Mouse (Mus musculus) neural tube, embryonic 12.5 days (tissue): ENCODE results near the gene Trio. TPM values are rescaled to one million over a fixed set of nuclear protein-coding genes. Genes with fewer than 3 reads are reported as not detected.

ENCODE experiments used
- ATAC-seq: fragments of 200-750 bp; cut with Nextera tagmentation; 2 replicates; pipeline ENCODE4 v1.8.0; 2017; ENCODE audit warnings: low read depth, mild to moderate bottlenecking, moderate TSS enrichment, moderate library complexity; ENCODE audit not compliant: low FRiP score
- H3K27ac ChIP-seq: fragments of 300-500 bp; sonication (generic); 2 replicates; pipeline ENCODE4 v1.5.1; 2016
- H3K27me3 ChIP-seq: fragments of 300-500 bp; sonication (generic); replicated peaks from 2 replicates; pipeline ENCODE4 v1.6.1; 2016; ENCODE audit warnings: mild to moderate bottlenecking
- H3K36me3 ChIP-seq: fragments of 300-500 bp; sonication (generic); 2 replicates; pipeline ENCODE4 v1.6.1; 2016; ENCODE audit warnings: mild to moderate bottlenecking
- H3K4me1 ChIP-seq: fragments of 300-500 bp; sonication (generic); 2 replicates; pipeline ENCODE4 v1.6.1; 2016
- H3K4me2 ChIP-seq: fragments of 300-500 bp; sonication (generic); replicated peaks from 2 replicates; pipeline ENCODE4 v1.6.1; 2016; ENCODE audit warnings: mild to moderate bottlenecking
- H3K4me3 ChIP-seq: fragments of 300-500 bp; sonication (generic); 2 replicates; pipeline ENCODE4 v1.5.1; 2016
- H3K9ac ChIP-seq: fragments of 300-500 bp; sonication (generic); 2 replicates; pipeline ENCODE4 v1.6.1; 2016; ENCODE audit warnings: mild to moderate bottlenecking
- H3K9me3 ChIP-seq: fragments of 300-500 bp; sonication (generic); 2 replicates; pipeline ENCODE4 v1.6.1; 2016; ENCODE audit warnings: mild to moderate bottlenecking
- WGBS: fragments of 180-500 bp; shearing (Covaris S2); methylation state at CpG from one replicate; pipeline ENCODE4 v1.1.7; 2016; 5-methylcytosine and 5-hydroxymethylcytosine counted together
- polyA plus RNA-seq: library from polyadenylated mRNA; unstranded; fragments of >200 nt; fragmentation: Nextera tagmentation; extraction: Ambion mirVana; gene quantifications from 2 replicates; pipeline ENCODE4 v1.2.1, GENCODE M21; 2016

Gene Trio
- polyA plus RNA-seq, 1 experiment from 2014 or later, result 38.1 TPM

DNA sequence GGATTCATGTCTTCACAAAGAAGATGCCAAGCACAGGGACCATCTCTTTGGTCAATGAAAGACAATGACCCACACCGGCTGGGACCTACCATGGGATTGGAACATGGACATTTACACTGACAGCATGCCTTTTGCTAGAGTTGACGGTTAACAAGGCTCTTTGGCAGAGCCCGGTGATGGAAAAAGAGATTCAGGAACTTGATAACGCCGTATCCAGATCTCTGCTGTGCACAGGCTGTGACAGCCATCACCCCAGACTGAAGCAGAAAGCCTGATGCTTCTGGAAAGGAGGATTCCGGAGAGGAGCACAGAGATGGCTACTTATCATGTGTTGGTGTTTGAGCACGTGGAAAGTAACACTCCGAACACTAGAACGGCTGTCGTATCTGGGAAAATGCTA, 332.4 kb downstream of the Trio start:
- Histone ChIP-seq H3K9ac (no peak overlapping the region), H3K27me3 (no peaks in the 10 kb centered on the region), H3K36me3 (no peaks in the 10 kb centered on the region), H3K4me3 (no peak overlapping the region), H3K9me3 (no peaks in the 10 kb centered on the region), H3K4me1 (no peaks in the 10 kb centered on the region), H3K27ac (no peak overlapping the region), H3K4me2 (no peak overlapping the region)
- 93% methylated on average over 10 of the region's 10 CpGs for WGBS
- ATAC-seq, result no peak

DNA sequence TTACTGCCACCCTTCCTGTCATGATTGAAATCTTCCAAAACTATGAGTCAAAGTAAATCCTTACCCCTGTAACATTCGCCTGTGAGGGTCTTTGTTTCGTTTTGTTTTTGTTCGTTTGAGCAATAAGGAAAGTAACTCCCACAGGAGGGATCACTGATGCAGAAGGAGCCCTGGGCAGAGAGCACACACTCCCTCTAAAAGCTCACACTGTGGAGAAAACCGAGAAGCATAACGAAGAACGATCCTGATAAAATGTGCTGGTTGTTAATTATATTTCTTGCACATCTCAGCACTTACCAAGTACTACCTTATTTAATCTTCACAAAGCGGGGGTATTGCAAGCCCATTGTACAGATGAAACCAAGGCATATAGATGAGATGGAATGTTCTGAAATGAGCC, 333.5 kb downstream of the Trio start:
- no peak for ATAC-seq
- Histone ChIP-seq H3K4me1 (no peaks in the 10 kb centered on the region), H3K27ac (no peak overlapping the region), H3K27me3 (no peaks in the 10 kb centered on the region), H3K4me2 (no peak overlapping the region), H3K4me3 (no peak overlapping the region), H3K9ac (no peak overlapping the region), H3K9me3 (no peaks in the 10 kb centered on the region), H3K36me3 (no peaks in the 10 kb centered on the region)
- 85% methylated on average over 7 of the region's 7 CpGs for WGBS

DNA sequence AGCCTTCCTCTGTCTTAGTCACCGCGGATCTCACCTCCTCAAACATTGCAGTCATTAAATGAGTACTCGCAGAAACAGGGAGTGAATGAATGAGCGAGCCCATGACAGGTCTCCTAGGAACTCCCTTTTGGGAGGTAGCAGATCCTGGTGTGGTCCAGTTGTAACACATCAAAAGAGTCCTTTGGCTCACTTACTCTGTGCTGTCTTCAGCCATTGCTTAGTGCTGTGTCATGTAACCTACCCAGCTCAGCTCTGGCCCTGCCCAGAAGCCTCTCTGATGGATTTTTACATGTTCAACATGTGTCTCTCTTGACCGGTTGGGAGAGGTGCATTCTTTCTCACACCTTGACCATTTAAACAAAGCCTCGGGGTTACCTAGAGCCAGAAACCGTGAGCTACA, 334.4 kb downstream of the Trio start:
- 90% methylated on average over 7 of the region's 7 CpGs for WGBS
- Histone ChIP-seq H3K4me2 (no peak overlapping the region), H3K36me3 (no peaks in the 10 kb centered on the region), H3K4me1 (no peaks in the 10 kb centered on the region), H3K9me3 (no peaks in the 10 kb centered on the region), H3K27me3 (no peaks in the 10 kb centered on the region), H3K4me3 (no peak overlapping the region), H3K9ac (no peak overlapping the region), H3K27ac (no peak overlapping the region)
- ATAC-seq, result no peak

DNA sequence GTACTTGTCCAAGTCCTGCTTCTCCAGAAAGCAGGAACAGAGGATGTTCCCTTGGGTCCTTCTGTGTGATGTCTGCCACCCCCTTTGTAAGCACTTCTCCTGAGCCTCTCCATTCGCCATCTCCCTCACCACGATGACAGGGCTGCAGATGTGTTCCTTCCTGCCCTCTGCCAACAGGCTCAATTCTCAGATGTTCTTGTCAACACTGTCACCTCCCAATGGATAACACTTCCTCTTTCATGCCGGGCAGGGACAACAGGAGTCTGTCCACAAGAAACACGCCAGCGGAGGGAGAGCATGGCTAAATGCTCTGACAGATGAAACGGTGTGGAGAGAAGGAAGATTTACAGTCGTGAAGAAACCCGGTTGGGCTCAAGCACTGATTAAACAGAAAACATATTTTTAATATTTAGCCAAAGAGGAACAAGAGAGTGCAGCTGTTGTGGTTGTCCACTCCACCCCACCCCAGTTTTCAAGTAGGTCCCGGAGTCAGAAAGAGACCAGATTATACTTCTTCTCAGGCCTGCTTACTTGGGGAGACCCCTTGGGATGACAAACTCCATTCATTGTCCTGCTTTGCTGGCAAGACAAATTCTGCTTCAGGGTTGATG, 337.5 kb downstream of the Trio start:
- Histone ChIP-seq H3K9me3 (no peaks in the 10 kb centered on the region), H3K4me2 (no peak overlapping the region), H3K4me3 (no peak overlapping the region), H3K4me1 (no peaks in the 10 kb centered on the region), H3K36me3 (no peaks in the 10 kb centered on the region), H3K27me3 (no peaks in the 10 kb centered on the region), H3K27ac (no peak overlapping the region), H3K9ac (no peak overlapping the region)
- no peak for ATAC-seq
- WGBS, result 68% methylated on average over 9 of the region's 9 CpGs

DNA sequence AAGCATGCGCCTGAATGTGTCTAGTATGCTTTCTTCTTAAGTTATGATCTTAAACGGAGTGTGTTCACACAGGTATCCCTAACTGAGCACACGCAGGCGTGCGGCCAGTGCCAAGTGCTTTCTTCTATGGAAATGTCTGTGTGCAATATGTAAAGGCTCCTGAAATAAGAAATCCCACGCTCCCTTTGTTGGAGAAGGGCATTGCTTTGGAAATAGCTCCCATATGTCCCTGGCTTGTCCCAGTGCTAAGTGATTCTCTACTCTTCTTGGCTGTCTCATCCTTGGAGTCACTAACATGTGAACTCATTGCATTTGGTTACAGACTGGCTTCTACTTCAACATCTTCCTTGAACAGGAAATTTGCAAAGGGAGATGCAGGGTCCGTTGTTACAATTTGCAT, 340.8 kb downstream of the Trio start:
- Histone ChIP-seq H3K9me3 (no peaks in the 10 kb centered on the region), H3K9ac (no peak overlapping the region), H3K4me3 (no peak overlapping the region), H3K4me2 (no peak overlapping the region), H3K4me1 (0 out of 2 replicates have a peak, but pooled peaks cover 5% of the 10 kb centered on the region), H3K27me3 (no peaks in the 10 kb centered on the region), H3K27ac (no peak overlapping the region), H3K36me3 (no peaks in the 10 kb centered on the region)
- 93% methylated on average over 7 of the region's 7 CpGs for WGBS
- no peak for ATAC-seq

DNA sequence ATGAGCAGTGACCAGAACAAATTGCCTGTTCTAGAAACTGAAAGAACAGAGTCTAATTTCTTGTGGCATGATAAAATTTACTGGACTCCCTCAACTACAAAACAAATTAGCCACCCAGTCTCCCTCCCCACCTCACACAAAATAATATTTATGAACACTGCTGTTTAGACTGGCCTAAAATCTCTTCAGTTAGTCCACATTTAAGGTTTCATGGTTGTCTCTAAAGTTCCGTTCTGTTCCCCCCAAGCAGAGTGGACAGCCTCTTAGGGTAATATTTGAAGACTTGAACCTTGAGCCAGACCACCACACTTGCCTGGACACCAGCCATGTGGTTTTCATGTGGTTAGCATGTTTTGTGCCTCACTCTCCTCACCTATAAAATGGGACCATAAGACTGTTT, 342.4 kb downstream of the Trio start:
- H3K9ac ChIP-seq, result no peak overlapping the region
- H3K4me2 ChIP-seq, result no peak overlapping the region
- WGBS, result 88% methylated on average over 1 of the region's 1 CpGs
- H3K36me3 ChIP-seq, result no peaks in the 10 kb centered on the region
- no peak for ATAC-seq
- H3K9me3 ChIP-seq, result no peaks in the 10 kb centered on the region
- H3K4me3 ChIP-seq, result no peak overlapping the region
- no peaks in the 10 kb centered on the region for H3K27me3 ChIP-seq
- 0 out of 2 replicates have a peak, but pooled peaks cover 5% of the 10 kb centered on the region for H3K4me1 ChIP-seq
- H3K27ac ChIP-seq, result no peak overlapping the region

DNA sequence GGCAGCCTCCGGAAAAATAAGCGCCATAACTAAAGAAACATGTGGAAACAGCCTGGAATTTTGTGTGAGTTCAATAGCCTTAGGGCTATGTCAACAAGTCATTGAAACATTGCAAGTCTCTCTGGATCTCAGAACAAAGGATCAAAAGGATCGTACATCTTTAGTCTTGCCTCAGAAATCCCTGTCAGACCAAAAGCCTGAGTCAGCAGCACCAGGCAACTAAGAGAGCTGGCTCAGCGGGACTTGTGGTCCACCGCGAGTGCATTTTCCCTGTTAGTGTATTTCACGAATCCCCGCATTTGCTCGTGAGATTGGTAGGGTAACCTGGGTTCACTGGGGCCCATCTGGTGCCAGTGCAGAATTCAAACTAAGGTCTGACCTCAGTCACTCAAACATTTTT, 343.0 kb downstream of the Trio start:
- Histone ChIP-seq H3K9me3 (no peaks in the 10 kb centered on the region), H3K4me3 (no peak overlapping the region), H3K27me3 (no peaks in the 10 kb centered on the region), H3K36me3 (no peaks in the 10 kb centered on the region), H3K27ac (no peak overlapping the region), H3K9ac (no peak overlapping the region), H3K4me2 (no peak overlapping the region), H3K4me1 (0 out of 2 replicates have a peak, but pooled peaks cover 5% of the 10 kb centered on the region)
- no peak for ATAC-seq
- WGBS, result 27% methylated on average over 9 of the region's 9 CpGs

DNA sequence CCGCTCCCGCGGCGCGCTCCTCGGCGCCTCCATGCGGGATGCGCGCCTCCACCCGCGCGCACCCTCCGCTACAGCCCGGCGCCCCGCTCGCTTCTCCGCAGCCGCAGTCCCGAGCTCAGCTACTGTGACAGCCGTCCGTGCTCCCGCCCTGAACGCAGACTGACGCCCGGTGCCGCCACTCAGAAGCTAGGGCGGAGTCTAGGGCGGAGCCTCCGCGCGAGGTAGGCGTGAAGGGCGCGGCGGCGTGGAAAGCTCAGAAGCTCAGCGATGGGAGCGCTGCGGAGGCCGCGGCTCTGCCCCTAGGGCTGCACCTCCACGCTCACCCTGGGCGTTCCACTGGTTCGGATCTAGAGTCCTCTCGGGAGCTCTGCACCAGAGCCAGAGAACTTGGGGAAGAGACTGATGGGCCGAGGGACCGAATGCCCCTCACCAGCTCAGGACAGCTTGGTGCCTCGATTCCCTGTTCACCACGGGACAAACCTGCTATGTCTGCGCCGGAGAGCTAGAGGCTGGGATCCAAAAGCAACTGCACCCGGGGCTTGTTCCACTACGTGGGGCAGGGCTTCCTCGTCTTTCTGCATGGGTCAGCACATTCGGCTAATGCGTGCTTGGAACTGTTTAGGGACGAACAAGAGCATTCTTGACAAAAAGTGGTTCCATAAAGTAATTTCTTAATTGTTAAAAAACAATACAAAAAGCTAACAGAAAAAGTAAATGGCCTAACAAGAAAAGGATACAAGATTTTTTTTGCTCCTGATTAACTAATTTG, 344.0 kb downstream of the Trio start, which contains the start of gene Otulinl:
TSS of gene Otulinl (minus strand) at position 161 of the 769 bp plus-strand sequence.
- H3K27ac ChIP-seq, result no peak within 1 kb of the TSS
- H3K9me3 ChIP-seq, result no peaks in the 10 kb centered on the region
- WGBS, result under 1% methylated on average over 57 of the region's 59 CpGs
- peak within 1 kb of the TSS; percentile 54 for H3K9ac ChIP-seq
- peak within 1 kb of the TSS; percentile 58 for H3K4me3 ChIP-seq
- H3K27me3 ChIP-seq, result no peaks in the 10 kb centered on the region
- H3K4me1 ChIP-seq, result 0 out of 2 replicates have a peak, but pooled peaks cover 5% of the 10 kb centered on the region
- peak; percentile 100 for ATAC-seq
- H3K36me3 ChIP-seq, result no peaks in the 10 kb centered on the region
- H3K4me2 ChIP-seq, result peak within 1 kb of the TSS; percentile 74

DNA sequence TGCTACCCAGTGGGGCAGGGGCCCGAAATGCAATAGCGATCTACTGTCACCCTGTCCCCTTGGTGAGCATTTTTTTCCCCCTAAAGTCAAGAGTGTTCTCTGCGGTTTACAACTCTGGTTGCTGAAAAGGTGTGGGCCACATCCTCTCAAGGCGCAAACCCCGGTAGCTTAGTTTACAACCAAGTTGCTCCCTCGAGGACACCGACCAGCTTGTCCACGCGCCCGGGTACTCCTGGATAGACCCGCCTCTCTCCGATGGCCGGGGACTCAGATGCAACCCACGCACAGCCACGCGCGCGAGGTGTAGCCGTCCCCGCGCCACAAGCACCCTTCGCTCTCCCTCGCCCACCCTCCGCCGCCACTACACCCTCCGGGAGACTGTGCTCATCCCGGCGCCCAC, 344.7 kb downstream of the Trio start:
- peak overlapping the region; percentile 74 for H3K4me2 ChIP-seq
- no peak for ATAC-seq
- H3K27ac ChIP-seq, result no peak overlapping the region
- 0 out of 2 replicates have a peak, but pooled peaks cover 5% of the 10 kb centered on the region for H3K4me1 ChIP-seq
- H3K27me3 ChIP-seq, result no peaks in the 10 kb centered on the region
- peak overlapping the region; percentile 54 for H3K9ac ChIP-seq
- H3K4me3 ChIP-seq, result peak overlapping the region; percentile 58
- no peaks in the 10 kb centered on the region for H3K36me3 ChIP-seq
- H3K9me3 ChIP-seq, result no peaks in the 10 kb centered on the region
- WGBS, result 3% methylated on average over 28 of the region's 28 CpGs

Other genes with a start within 250 kb of the Trio start
- gene Dnah5, start 177.9 kb upstream of the Trio start, polyA plus RNA-seq, result 0.08 and 0.13 TPM in 2 replicates